Mouse (Mus musculus) hindbrain, embryonic 16.5 days (tissue): ENCODE results near the gene Enpp1. TPM values are rescaled to one million over a fixed set of nuclear protein-coding genes. Genes with fewer than 3 reads are reported as not detected.

ENCODE experiments used
- ATAC-seq: fragments of 200-750 bp; cut with Nextera tagmentation; 2 replicates; pipeline ENCODE4 v1.8.0; 2017; ENCODE audit warnings: moderate TSS enrichment, moderate library complexity
- H3K27ac ChIP-seq: fragments of 300-500 bp; sonication (generic); 2 replicates; pipeline ENCODE4 v1.5.1; 2014; ENCODE audit warnings: low read depth, mild to moderate bottlenecking, control low read depth, low read length, moderate library complexity
- H3K27me3 ChIP-seq: fragments of 300-500 bp; sonication (generic); replicated peaks from 2 replicates; pipeline ENCODE4 v1.6.1; 2014; ENCODE audit warnings: low read length; ENCODE audit not compliant: control insufficient read depth, insufficient read depth
- H3K36me3 ChIP-seq: fragments of 300-500 bp; sonication (generic); 2 replicates; pipeline ENCODE4 v1.6.1; 2014; ENCODE audit warnings: mild to moderate bottlenecking, low read length, moderate library complexity, mixed read lengths; ENCODE audit not compliant: control insufficient read depth, insufficient read depth
- H3K4me1 ChIP-seq: fragments of 300-500 bp; sonication (generic); 2 replicates; pipeline ENCODE4 v1.6.1; 2014; ENCODE audit warnings: low read depth, low read length; ENCODE audit not compliant: control insufficient read depth, insufficient read depth
- H3K4me2 ChIP-seq: fragments of 300-500 bp; sonication (generic); 2 replicates; pipeline ENCODE4 v1.6.1; 2014; ENCODE audit warnings: mild to moderate bottlenecking, low read length, control low read depth, moderate library complexity
- H3K4me3 ChIP-seq: fragments of 300-500 bp; sonication (generic); 2 replicates; pipeline ENCODE4 v1.5.1; 2014; ENCODE audit warnings: mild to moderate bottlenecking, low read length, control low read depth, moderate library complexity
- H3K9ac ChIP-seq: fragments of 300-500 bp; sonication (generic); 2 replicates; pipeline ENCODE4 v1.6.1; 2014; ENCODE audit warnings: low read depth, mild to moderate bottlenecking, control low read depth, low read length, moderate library complexity
- H3K9me3 ChIP-seq: fragments of 300-500 bp; sonication (generic); 2 replicates; pipeline ENCODE4 v1.6.1; 2014; ENCODE audit warnings: mild to moderate bottlenecking, low read length, moderate library complexity; ENCODE audit not compliant: control insufficient read depth
- WGBS: fragments of 180-500 bp; shearing (Covaris S2); extraction: QIAGEN DNeasy Blood & Tissue Kit; methylation state at CpG from one replicate; pipeline ENCODE4 v1.1.7; 2014; 5-methylcytosine and 5-hydroxymethylcytosine counted together
- polyA plus RNA-seq: library from polyadenylated mRNA; unstranded; fragments of >200 nt; fragmentation: Nextera tagmentation; extraction: Ambion mirVana; gene quantifications from 2 replicates; pipeline ENCODE4 v1.2.1, GENCODE M21; 2015

The Enpp1 gene
- polyA plus RNA-seq, 1 experiment from 2014 or later, result 3.8 TPM

DNA sequence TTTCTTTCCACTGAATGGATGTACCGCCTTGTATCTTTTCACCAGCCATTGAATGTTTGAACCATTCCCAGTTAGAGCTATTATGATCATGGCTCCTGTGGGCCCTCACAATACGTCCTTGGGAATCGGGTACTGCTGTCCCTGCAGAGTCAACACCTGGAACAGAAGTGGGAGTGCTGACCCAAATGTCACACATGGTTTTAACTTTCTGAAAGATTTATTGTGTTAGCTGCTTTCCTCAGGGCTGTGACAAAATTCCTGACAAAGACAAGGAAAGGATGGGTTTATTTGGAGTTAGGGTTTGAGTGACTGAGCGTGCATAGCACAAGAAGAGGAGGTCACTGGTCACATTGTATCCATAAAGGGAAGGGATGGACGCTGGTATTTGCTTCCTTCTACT lies 4.3 kb upstream of the Enpp1 start:
- no peak overlapping the region for H3K27ac ChIP-seq
- 76% methylated on average over 5 of the region's 5 CpGs for WGBS
- no peaks in the 10 kb centered on the region for H3K27me3 ChIP-seq
- no peak overlapping the region for H3K4me2 ChIP-seq
- no peak overlapping the region for H3K4me3 ChIP-seq
- H3K4me1 ChIP-seq, result no peaks in the 10 kb centered on the region; the same call in 1 of the 2 replicates
- no peaks in the 10 kb centered on the region for H3K36me3 ChIP-seq
- no peak overlapping the region for H3K9ac ChIP-seq
- no peaks in the 10 kb centered on the region for H3K9me3 ChIP-seq
- ATAC-seq, result no peak

DNA sequence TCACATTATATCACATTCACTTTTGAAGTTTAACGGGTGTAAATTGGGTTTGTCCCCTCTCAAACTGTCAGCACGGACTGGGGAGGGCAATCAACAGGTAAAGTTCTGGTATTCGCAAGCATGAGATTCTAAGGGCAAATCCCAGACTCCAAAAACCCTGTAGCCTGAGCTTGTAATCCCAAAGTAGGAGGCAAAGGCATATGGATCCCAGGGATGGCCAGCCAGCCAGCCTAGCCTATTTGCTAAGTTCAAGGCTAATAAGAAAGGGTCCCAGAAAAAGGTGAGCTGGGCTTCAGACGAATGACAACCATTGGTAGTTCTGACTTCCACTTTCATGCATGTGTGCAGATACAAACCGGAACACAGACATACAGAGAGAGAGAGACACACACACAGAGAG lies 942 bp upstream of the Enpp1 start:
- H3K27ac ChIP-seq, result no peak overlapping the region
- H3K9me3 ChIP-seq, result no peaks in the 10 kb centered on the region
- ATAC-seq, result no peak
- H3K36me3 ChIP-seq, result no peaks in the 10 kb centered on the region
- no peak overlapping the region for H3K4me3 ChIP-seq
- no peaks in the 10 kb centered on the region for H3K27me3 ChIP-seq
- H3K9ac ChIP-seq, result no peak overlapping the region
- peaks cover 3% of the 10 kb centered on the region for H3K4me1 ChIP-seq
- 76% methylated on average over 5 of the region's 5 CpGs for WGBS
- H3K4me2 ChIP-seq, result no peak overlapping the region

DNA sequence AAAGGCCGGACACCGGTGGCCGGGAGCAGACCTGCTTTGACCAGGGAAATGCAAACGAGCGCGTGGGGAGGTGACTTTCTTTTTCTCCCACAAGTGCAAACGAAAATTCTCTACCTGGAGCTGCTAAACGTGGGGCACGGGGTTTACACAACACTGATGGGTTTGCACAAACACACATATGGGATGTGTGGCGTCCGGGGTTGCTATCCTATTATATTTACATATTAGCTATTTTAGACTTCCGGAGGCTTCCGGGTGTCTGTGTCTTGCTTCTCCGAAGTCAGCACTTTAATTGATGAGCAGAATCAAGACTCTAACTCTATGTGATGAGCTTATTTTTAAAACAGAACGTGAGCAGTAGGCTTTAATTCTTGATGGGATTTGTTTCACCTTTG lies 405 bp upstream of the Enpp1 start:
- Histone ChIP-seq H3K9ac (peak overlapping the region; percentile 80), H3K27me3 (no peaks in the 10 kb centered on the region), H3K9me3 (no peaks in the 10 kb centered on the region), H3K36me3 (no peaks in the 10 kb centered on the region), H3K4me1 (peaks cover 3% of the 10 kb centered on the region), H3K4me3 (peak overlapping the region; percentile 77), H3K27ac (no peak overlapping the region), H3K4me2 (peak overlapping the region; percentile 97)
- WGBS, result 13% methylated on average over 15 of the region's 15 CpGs
- ATAC-seq, result peak; percentile 29

DNA sequence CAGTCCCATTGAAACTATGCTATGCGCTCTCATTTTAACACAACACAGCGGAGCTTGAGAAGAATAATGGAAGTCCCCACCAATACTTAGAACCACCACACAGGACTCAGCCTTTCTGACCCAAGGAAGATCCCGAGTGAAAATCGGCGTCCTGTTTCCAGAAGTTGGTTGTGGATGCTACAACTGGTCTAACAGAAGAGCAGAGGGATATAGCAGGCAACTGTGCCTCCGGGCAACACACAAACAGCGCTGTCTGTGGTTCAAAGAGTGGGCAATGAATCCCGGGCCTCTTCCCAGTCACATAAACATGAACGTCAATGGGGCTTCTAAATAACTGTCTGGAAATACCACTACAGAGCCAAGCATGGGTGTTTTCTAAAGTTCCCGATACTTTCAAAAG lies 888 bp downstream of the Enpp1 start:
- peak overlapping the region; percentile 80; the same call in 1 of the 2 replicates for H3K9ac ChIP-seq
- ATAC-seq, result 0 out of 2 replicates have a peak, but pooled peaks have one; percentile 28

DNA sequence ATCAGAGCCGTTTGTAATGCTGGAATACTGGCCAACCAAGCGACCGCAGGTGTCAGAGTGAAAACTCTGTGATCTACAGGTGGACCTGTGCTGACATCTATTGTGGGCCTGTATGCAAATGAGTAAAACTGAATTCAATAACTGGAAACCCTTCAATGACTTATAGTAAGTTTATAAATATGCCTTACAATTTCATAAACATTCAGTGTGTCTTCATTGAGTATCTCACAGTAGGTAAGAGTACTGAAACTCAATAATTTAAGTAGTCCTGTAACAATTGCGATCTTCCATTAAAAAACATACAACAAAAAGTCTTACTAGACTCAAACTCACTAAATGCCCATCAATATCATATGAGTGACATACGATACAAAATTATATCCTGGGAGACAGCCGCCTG lies 1.6 kb downstream of the Enpp1 start:
- 92% methylated on average over 6 of the region's 6 CpGs for WGBS

More for the DNA sequence above, 888 bp downstream of the Enpp1 start:
- H3K4me2 ChIP-seq, result peak overlapping the region; percentile 97
- WGBS, result 21% methylated on average over 10 of the region's 10 CpGs
- H3K36me3 ChIP-seq, result no peaks in the 10 kb centered on the region
- peaks cover 3% of the 10 kb centered on the region for H3K4me1 ChIP-seq
- H3K4me3 ChIP-seq, result peak overlapping the region; percentile 77
- no peak overlapping the region for H3K27ac ChIP-seq
- H3K27me3 ChIP-seq, result no peaks in the 10 kb centered on the region
- H3K9me3 ChIP-seq, result no peaks in the 10 kb centered on the region

DNA sequence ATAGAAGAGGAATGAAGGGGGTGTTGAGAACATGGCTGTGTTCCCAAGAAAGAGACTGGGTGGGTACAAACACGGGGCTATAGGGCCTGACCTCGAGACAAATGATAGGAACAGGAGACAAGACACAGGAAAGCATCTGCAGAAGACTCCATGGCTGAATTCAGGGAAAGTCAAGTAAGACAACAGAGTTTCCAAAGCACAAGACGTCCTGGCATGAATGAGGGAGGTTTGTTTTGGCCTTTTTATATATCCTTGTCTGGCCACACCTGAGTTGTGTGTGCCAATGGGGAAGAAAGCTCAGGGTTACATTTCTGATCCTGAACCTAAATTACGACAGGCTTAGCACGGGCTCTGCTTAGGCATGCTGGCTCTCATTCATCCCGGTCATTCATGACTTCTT lies 4.2 kb downstream of the Enpp1 start:
- H3K36me3 ChIP-seq, result no peaks in the 10 kb centered on the region
- ATAC-seq, result no peak
- no peaks in the 10 kb centered on the region for H3K27me3 ChIP-seq
- H3K4me2 ChIP-seq, result no peak overlapping the region
- no peak overlapping the region for H3K27ac ChIP-seq
- no peaks in the 10 kb centered on the region for H3K9me3 ChIP-seq
- H3K9ac ChIP-seq, result no peak overlapping the region
- H3K4me1 ChIP-seq, result peaks cover 3% of the 10 kb centered on the region
- no peak overlapping the region for H3K4me3 ChIP-seq
- WGBS, result 88% methylated on average over 6 of the region's 6 CpGs

More for the DNA sequence above, 1.6 kb downstream of the Enpp1 start:
- no peak overlapping the region for H3K27ac ChIP-seq
- no peaks in the 10 kb centered on the region for H3K9me3 ChIP-seq
- no peaks in the 10 kb centered on the region for H3K36me3 ChIP-seq
- ATAC-seq, result no peak
- peaks cover 3% of the 10 kb centered on the region for H3K4me1 ChIP-seq
- H3K4me3 ChIP-seq, result no peak overlapping the region
- no peaks in the 10 kb centered on the region for H3K27me3 ChIP-seq
- no peak overlapping the region for H3K9ac ChIP-seq
- no peak overlapping the region for H3K4me2 ChIP-seq

DNA sequence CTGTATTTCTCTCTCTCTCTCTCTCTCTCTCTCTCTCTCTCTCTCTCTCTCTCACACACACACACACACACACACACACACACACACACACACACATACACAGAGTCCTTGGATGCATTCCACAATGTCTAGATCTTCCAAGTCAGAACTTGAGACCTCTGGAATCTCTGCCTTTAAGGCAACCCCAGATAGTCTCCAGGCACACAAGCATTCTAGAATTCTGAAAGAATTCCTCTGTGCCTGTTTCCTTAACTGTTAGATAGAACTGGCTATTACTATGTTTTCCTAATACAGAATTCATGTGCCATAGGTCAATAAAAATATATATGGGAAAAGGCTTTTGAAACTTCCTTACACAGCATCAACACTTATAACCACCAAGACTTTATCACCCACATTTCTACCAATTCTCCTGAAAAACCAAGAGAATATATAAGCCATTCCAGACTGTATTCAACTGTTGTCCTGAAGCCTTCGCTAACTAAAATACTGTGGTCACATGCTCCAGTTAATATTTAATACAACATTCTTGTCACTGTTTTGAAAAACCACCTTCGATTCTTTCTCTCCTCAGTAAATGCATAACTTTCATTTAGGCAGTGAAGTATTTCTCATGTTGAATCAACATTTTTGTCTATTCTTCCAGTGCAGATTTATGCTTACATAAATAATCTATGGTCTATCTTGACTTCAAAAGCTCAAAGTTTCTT lies 5.4 kb downstream of the Enpp1 start:
- 88% methylated on average over 2 of the region's 2 CpGs for WGBS
- H3K9me3 ChIP-seq, result no peaks in the 10 kb centered on the region
- ATAC-seq, result no peak
- H3K27me3 ChIP-seq, result no peaks in the 10 kb centered on the region
- H3K9ac ChIP-seq, result no peak overlapping the region
- H3K36me3 ChIP-seq, result no peaks in the 10 kb centered on the region
- peaks cover 3% of the 10 kb centered on the region; the same call in 1 of the 2 replicates for H3K4me1 ChIP-seq
- H3K4me2 ChIP-seq, result no peak overlapping the region
- no peak overlapping the region for H3K27ac ChIP-seq
- no peak overlapping the region for H3K4me3 ChIP-seq

DNA sequence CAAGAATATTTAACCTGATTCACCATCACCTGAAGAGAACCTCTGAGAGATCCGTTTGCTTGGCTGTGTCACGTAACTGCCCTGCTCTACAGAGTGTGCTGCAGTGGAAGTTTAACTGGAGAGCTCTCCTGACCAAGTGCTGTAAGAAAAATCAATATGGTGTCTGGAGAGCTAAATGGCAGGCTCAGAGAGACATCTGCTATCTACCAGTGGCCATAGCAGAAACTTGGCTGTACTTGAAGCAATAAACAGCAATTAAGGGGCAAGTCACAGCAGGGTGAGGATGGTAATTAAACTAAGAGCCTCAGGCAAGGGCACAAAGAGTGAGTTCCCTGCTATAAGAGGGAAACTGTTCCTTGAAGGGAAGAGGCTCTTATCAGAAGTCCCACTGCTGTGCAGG lies 9.3 kb downstream of the Enpp1 start:
- Histone ChIP-seq H3K9ac (no peak overlapping the region), H3K27ac (no peak overlapping the region), H3K9me3 (no peaks in the 10 kb centered on the region), H3K27me3 (no peaks in the 10 kb centered on the region), H3K4me3 (no peak overlapping the region), H3K4me2 (no peak overlapping the region), H3K36me3 (no peaks in the 10 kb centered on the region), H3K4me1 (no peaks in the 10 kb centered on the region)
- WGBS, result 74% methylated on average over 2 of the region's 2 CpGs
- no peak for ATAC-seq

DNA sequence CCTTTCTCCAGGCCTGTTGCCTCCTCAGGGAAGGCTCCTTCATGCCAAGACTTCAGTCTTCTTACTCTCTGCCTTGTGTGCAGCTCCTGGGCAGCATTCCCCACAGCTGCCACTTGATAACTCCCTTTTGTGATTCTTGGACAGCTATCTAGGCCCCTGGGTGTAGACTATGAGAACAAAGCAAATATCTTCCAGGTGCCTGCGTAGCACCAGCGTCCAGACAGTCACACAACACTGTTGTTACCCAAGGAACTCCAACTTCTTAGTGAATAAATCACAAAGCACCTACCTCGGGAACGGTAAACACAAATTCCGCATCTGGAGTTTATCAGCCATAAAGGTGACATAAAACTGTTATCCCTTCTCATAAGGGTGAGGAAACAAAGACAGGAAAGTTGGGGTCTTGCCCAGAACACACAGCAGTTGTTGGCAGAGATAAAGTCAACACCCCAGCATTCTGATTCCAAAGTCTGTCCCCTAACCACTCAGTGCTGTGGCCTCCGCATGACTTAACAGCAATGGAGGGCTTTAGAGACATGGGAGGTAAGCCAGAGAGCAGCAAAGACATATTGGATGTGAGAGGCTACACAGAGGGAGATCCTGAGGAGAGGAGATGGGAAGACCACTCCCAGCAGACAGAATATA lies 13.7 kb downstream of the Enpp1 start:
- ATAC-seq, result peak; percentile 65; the same call in 1 of the 2 replicates
- H3K27ac ChIP-seq, result no peak overlapping the region

More for the DNA sequence above, 13.7 kb downstream of the Enpp1 start:
- H3K9ac ChIP-seq, result no peak overlapping the region
- H3K27me3 ChIP-seq, result no peaks in the 10 kb centered on the region
- no peaks in the 10 kb centered on the region for H3K4me1 ChIP-seq
- H3K9me3 ChIP-seq, result no peaks in the 10 kb centered on the region
- H3K4me2 ChIP-seq, result no peak overlapping the region
- H3K4me3 ChIP-seq, result no peak overlapping the region
- no peaks in the 10 kb centered on the region for H3K36me3 ChIP-seq
- WGBS, result 77% methylated on average over 6 of the region's 6 CpGs
